Mouse (Mus musculus): ENCODE data around the gene Agmat. TPM values are rescaled to one million over a fixed set of nuclear protein-coding genes. Genes with fewer than 3 reads are reported as not detected.

Agmat gene
- polyA plus RNA-seq, 1 experiment = 0.15 TPM

- TF ChIP-seq CTCF (IDR thresholded peaks at IDR 0.05; ENCODE audit: insufficient read depth, low read length) (no peak), POLR2A (IDR thresholded peaks at IDR 0.05; ENCODE audit: borderline replicate concordance, extremely low read depth, low read depth, low read length) (no peak)
- Histone ChIP-seq H3K4me1 (ENCODE audit: control insufficient read depth, insufficient read depth, low read length) (peaks cover 9% of the 10 kb centered on the region), H3K4me3 (replicated peaks; ENCODE audit: extremely low read depth, low read depth, low read length) (no peak overlapping the region)
- no peak for DNase-seq
- 33% methylated on average over 6 of the region's 6 CpGs for WGBS
Observed at GRCm38 (mm10) chr4:141787046-141787445, 40.6 kb downstream of the Agmat start.

- peaks cover 9% of the 10 kb centered on the region for H3K4me1 ChIP-seq (ENCODE audit: control insufficient read depth, insufficient read depth, low read length)
- TF ChIP-seq CTCF (IDR thresholded peaks at IDR 0.05; ENCODE audit: insufficient read depth, low read length) (no peak), POLR2A (IDR thresholded peaks at IDR 0.05; ENCODE audit: borderline replicate concordance, extremely low read depth, low read depth, low read length) (no peak)
- no peak overlapping the region for H3K4me3 ChIP-seq (replicated peaks; ENCODE audit: extremely low read depth, low read depth, low read length)
- WGBS = 63% methylated on average over 7 of the region's 7 CpGs
- peak; percentile 51 for DNase-seq
Observed at GRCm38 (mm10) chr4:141787462-141787861, 41.0 kb downstream of the Agmat start.

- peaks cover 12% of the 10 kb centered on the region for H3K4me1 ChIP-seq (ENCODE audit: control insufficient read depth, insufficient read depth, low read length)
- no peak for DNase-seq
- peak overlapping the region; percentile 67 for H3K4me3 ChIP-seq (replicated peaks; ENCODE audit: extremely low read depth, low read depth, low read length)
- WGBS = 40% methylated on average over 3 of the region's 3 CpGs
- no peak for TF ChIP-seq POLR2A (IDR thresholded peaks at IDR 0.05; ENCODE audit: borderline replicate concordance, extremely low read depth, low read depth, low read length)
- no peak for TF ChIP-seq CTCF (IDR thresholded peaks at IDR 0.05; ENCODE audit: insufficient read depth, low read length)
Observed at GRCm38 (mm10) chr4:141789564-141790218, 43.2 kb downstream of the Agmat start.

GRCm38 (mm10) chr4:141790524-141790990, 44.1 kb downstream of the Agmat start, which contains the start of gene Dnajc16:
TSS of gene Dnajc16 (minus strand) at chr4:141790931.
- Histone ChIP-seq H3K4me1 (ENCODE audit: control insufficient read depth, insufficient read depth, low read length) (peaks cover 12% of the 10 kb centered on the region), H3K4me3 (replicated peaks; ENCODE audit: extremely low read depth, low read depth, low read length) (peak within 1 kb of the TSS; percentile 67)
- 0 out of 2 replicates have a peak, but pooled peaks have one; percentile 2 for TF ChIP-seq CTCF (IDR thresholded peaks at IDR 0.05; ENCODE audit: insufficient read depth, low read length)
- peak; percentile 55; the same call in 1 of the 2 replicates for TF ChIP-seq POLR2A (IDR thresholded peaks at IDR 0.05; ENCODE audit: borderline replicate concordance, extremely low read depth, low read depth, low read length)
- DNase-seq = peak; percentile 92
- under 1% methylated on average over 42 of the region's 42 CpGs for WGBS

- DNase-seq = no peak
- WGBS = 88% methylated on average over 7 of the region's 7 CpGs
- TF ChIP-seq CTCF (IDR thresholded peaks at IDR 0.05; ENCODE audit: insufficient read depth, low read length) = no peak
- no peak for TF ChIP-seq POLR2A (IDR thresholded peaks at IDR 0.05; ENCODE audit: borderline replicate concordance, extremely low read depth, low read depth, low read length)
- Histone ChIP-seq H3K4me1 (ENCODE audit: control insufficient read depth, insufficient read depth, low read length) (peaks cover 12% of the 10 kb centered on the region), H3K4me3 (replicated peaks; ENCODE audit: extremely low read depth, low read depth, low read length) (no peak overlapping the region)
Observed at GRCm38 (mm10) chr4:141791486-141791885, 45.0 kb downstream of the Agmat start.

GRCm38 (mm10) chr4:141791951-141792350, 45.5 kb downstream of the Agmat start:
- H3K4me1 ChIP-seq (ENCODE audit: control insufficient read depth, insufficient read depth, low read length) = peaks cover 10% of the 10 kb centered on the region
- no peak for DNase-seq
- 80% methylated on average over 8 of the region's 8 CpGs for WGBS
- TF ChIP-seq CTCF (IDR thresholded peaks at IDR 0.05; ENCODE audit: insufficient read depth, low read length) (no peak), POLR2A (IDR thresholded peaks at IDR 0.05; ENCODE audit: borderline replicate concordance, extremely low read depth, low read depth, low read length) (no peak)
- no peak overlapping the region for H3K4me3 ChIP-seq (replicated peaks; ENCODE audit: extremely low read depth, low read depth, low read length)

- H3K4me3 ChIP-seq (replicated peaks; ENCODE audit: extremely low read depth, low read depth, low read length) = peak overlapping the region; percentile 36
- TF ChIP-seq POLR2A (IDR thresholded peaks at IDR 0.05; ENCODE audit: borderline replicate concordance, extremely low read depth, low read depth, low read length) (no peak), CTCF (IDR thresholded peaks at IDR 0.05; ENCODE audit: insufficient read depth, low read length) (no peak)
- peaks cover 8% of the 10 kb centered on the region for H3K4me1 ChIP-seq (ENCODE audit: control insufficient read depth, insufficient read depth, low read length)
- 10% methylated on average over 10 of the region's 10 CpGs for WGBS
- DNase-seq = no peak
Observed at GRCm38 (mm10) chr4:141792554-141793281, 46.2 kb downstream of the Agmat start.

GRCm38 (mm10) chr4:141793282-141794151, 47.0 kb downstream of the Agmat start, which contains the start of gene Casp9:
TSS of gene Casp9 (plus strand) at chr4:141793612.
- H3K4me1 ChIP-seq (ENCODE audit: control insufficient read depth, insufficient read depth, low read length) = peaks cover 8% of the 10 kb centered on the region
- TF ChIP-seq CTCF (IDR thresholded peaks at IDR 0.05; ENCODE audit: insufficient read depth, low read length) (no peak), POLR2A (IDR thresholded peaks at IDR 0.05; ENCODE audit: borderline replicate concordance, extremely low read depth, low read depth, low read length) (peak; percentile 80; the same call in 1 of the 2 replicates)
- H3K4me3 ChIP-seq (replicated peaks; ENCODE audit: extremely low read depth, low read depth, low read length) = peak within 1 kb of the TSS; percentile 67
- DNase-seq = peak; percentile 99
- whole genome bisulfite sequencing = under 1% methylated on average over 74 of the region's 80 CpGs

GRCm38 (mm10) chr4:141794152-141794535, 47.7 kb downstream of the Agmat start:
- peaks cover 8% of the 10 kb centered on the region for H3K4me1 ChIP-seq (ENCODE audit: control insufficient read depth, insufficient read depth, low read length)
- peak overlapping the region; percentile 67 for H3K4me3 ChIP-seq (replicated peaks; ENCODE audit: extremely low read depth, low read depth, low read length)
- TF ChIP-seq POLR2A (IDR thresholded peaks at IDR 0.05; ENCODE audit: borderline replicate concordance, extremely low read depth, low read depth, low read length) = no peak
- no peak for DNase-seq
- 3% methylated on average over 5 of the region's 5 CpGs for WGBS
